Mouse (Mus musculus) liver, embryonic 14.5 days (tissue): Measurements from ENCODE around the gene Rorc. TPM values are rescaled to one million over a fixed set of nuclear protein-coding genes. Genes with fewer than 3 reads are reported as not detected.

Source experiments
- ATAC-seq: fragments of 200-750 bp; cut with Nextera tagmentation; 2 replicates; pipeline ENCODE4 v1.8.0; 2017; ENCODE audit warnings: moderate number of reproducible peaks, mild to moderate bottlenecking, moderate library complexity; ENCODE audit not compliant: insufficient read depth
- DNase-seq, 3 experiments: peaks; one replicate each; pipeline ENCODE4 v3.0.0-alpha.2; 2012 to 2013; ENCODE audit warnings: low read depth in 3 of 3, low spot score in 3 of 3
- H3K27ac ChIP-seq: fragments of 300-500 bp; sonication (generic); 2 replicates; pipeline ENCODE4 v1.5.1; 2014; ENCODE audit warnings: moderate library complexity, mild to moderate bottlenecking, control low read depth, inconsistent platforms
- H3K27me3 ChIP-seq: fragments of 300-500 bp; sonication (generic); 2 replicates; pipeline ENCODE4 v1.6.1; 2014; ENCODE audit warnings: mild to moderate bottlenecking, low read length, moderate library complexity; ENCODE audit not compliant: control insufficient read depth, insufficient read depth
- H3K36me3 ChIP-seq: fragments of 300-500 bp; sonication (generic); replicated peaks from 2 replicates; pipeline ENCODE4 v1.6.1; 2014; ENCODE audit warnings: low read depth; ENCODE audit not compliant: control insufficient read depth, insufficient read depth
- H3K4me1 ChIP-seq, 2 experiments: fragments of 200-500 bp in 1 of 2; fragments of 300-500 bp in 1 of 2; sonication (generic) in 1 of 2; replicated peaks; 2 replicates each; pipeline ENCODE4 v1.6.1; 2012 to 2014; ENCODE audit warnings: antibody characterized with exemption in 1 of 2, inconsistent platforms in 1 of 2, low read length in 1 of 2; ENCODE audit not compliant: control insufficient read depth in 2 of 2, insufficient read depth in 2 of 2
- H3K4me2 ChIP-seq: fragments of 300-500 bp; sonication (generic); 2 replicates; pipeline ENCODE4 v1.6.1; 2014; ENCODE audit warnings: low read depth, mild to moderate bottlenecking, control low read depth, moderate library complexity
- H3K4me3 ChIP-seq, 2 experiments: fragments of 200-500 bp in 1 of 2; fragments of 300-500 bp in 1 of 2; sonication (generic) in 1 of 2; 2 replicates each; pipeline ENCODE4 v1.5.1; 2012 to 2014; ENCODE audit warnings: low read depth in 2 of 2, low read length in 2 of 2, mild to moderate bottlenecking in 2 of 2, control low read depth in 1 of 2, inconsistent platforms in 1 of 2, moderate library complexity in 1 of 2; ENCODE audit not compliant: insufficient read depth in 1 of 2
- H3K9ac ChIP-seq: fragments of 300-500 bp; sonication (generic); replicated peaks from 2 replicates; pipeline ENCODE4 v1.6.1; 2014; ENCODE audit warnings: mild to moderate bottlenecking, control low read depth, moderate library complexity
- H3K9me3 ChIP-seq: fragments of 300-500 bp; sonication (generic); 2 replicates; pipeline ENCODE4 v1.6.1; 2016; ENCODE audit warnings: low read length, mixed read lengths; ENCODE audit not compliant: control insufficient read depth
- CTCF ChIP-seq: IDR thresholded peaks from 2 replicates; pipeline ENCODE4 v1.5.1; 2016; ENCODE audit warnings: antibody characterized with exemption, low read depth, control low read depth
- EP300 ChIP-seq: IDR thresholded peaks from 2 replicates; pipeline ENCODE4 v1.6.1; 2016; ENCODE audit warnings: antibody characterized with exemption, low read depth
- WGBS: fragments of 180-500 bp; shearing (Covaris S2); extraction: QIAGEN DNeasy Blood & Tissue Kit; methylation state at CpG from one replicate; pipeline ENCODE4 v1.1.7; 2014; ENCODE audit not compliant: insufficient replicate concordance; 5-methylcytosine and 5-hydroxymethylcytosine counted together
- polyA plus RNA-seq, 2 experiments: library from polyadenylated mRNA; depleted of rRNA in 1 of 2; stranded (reverse) in 1 of 2; unstranded in 1 of 2; fragments of >200 nt; fragmentation: Nextera tagmentation in 1 of 2; extraction: Ambion mirVana in 1 of 2; gene quantifications; 2 replicates each; pipeline versions ENCODE4 v1.2.1 to v1.2.3; 2012 to 2014

Gene Rorc
- polyA plus RNA-seq (2012; rRNA removed): 0.75 and 0.78 TPM in 2 replicates
- polyA plus RNA-seq (2014; fragmentation: Nextera tagmentation; extraction: Ambion mirVana): 0.77 and 0.88 TPM in 2 replicates

GRCm38 (mm10) chr3:94372641-94373040 lies at the start of gene Rorc:
TSS of gene Rorc (plus strand) at chr3:94372794.
- Histone ChIP-seq H3K9ac (no peak within 1 kb of the TSS), H3K4me2 (0 out of 2 replicates have a peak within 1 kb of the TSS, but pooled peaks have one; percentile 8), H3K27ac (no peak within 1 kb of the TSS), H3K4me1 (no peaks in the 10 kb centered on the region; a peak in 1 of 4 replicates), H3K4me3 (no peak within 1 kb of the TSS), H3K36me3 (no peaks in the 10 kb centered on the region), H3K27me3 (no peaks in the 10 kb centered on the region), H3K9me3 (no peaks in the 10 kb centered on the region)
- no peak for DNase-seq
- WGBS: 26% methylated on average over 5 of the region's 5 CpGs
- TF ChIP-seq EP300 (no peak), CTCF (no peak)
- no peak for ATAC-seq

- TF ChIP-seq EP300 (no peak), CTCF (peak; percentile 36)
- DNase-seq (no peak), ATAC-seq (no peak)
- Histone ChIP-seq H3K4me1 (no peaks in the 10 kb centered on the region), H3K9me3 (no peaks in the 10 kb centered on the region), H3K4me3 (no peak overlapping the region), H3K4me2 (no peak overlapping the region), H3K27me3 (no peaks in the 10 kb centered on the region), H3K27ac (no peak overlapping the region), H3K36me3 (no peaks in the 10 kb centered on the region), H3K9ac (no peak overlapping the region)
- WGBS: 63% methylated on average over 3 of the region's 3 CpGs
These were observed 43.9 kb upstream of the Rorc start for GRCm38 (mm10) chr3:94328681-94329080.

GRCm38 (mm10) chr3:94334442-94334841 lies 38.2 kb upstream of the Rorc start:
- WGBS: 64% methylated on average over 4 of the region's 4 CpGs
- H3K36me3 ChIP-seq: no peaks in the 10 kb centered on the region
- TF ChIP-seq CTCF: no peak
- TF ChIP-seq EP300: no peak
- H3K27ac ChIP-seq: no peak overlapping the region
- DNase-seq (no peak), ATAC-seq (no peak)
- H3K4me1 ChIP-seq: no peaks in the 10 kb centered on the region
- no peak overlapping the region for H3K4me2 ChIP-seq
- H3K4me3 ChIP-seq: no peak overlapping the region
- H3K9ac ChIP-seq: no peak overlapping the region
- no peaks in the 10 kb centered on the region for H3K27me3 ChIP-seq
- H3K9me3 ChIP-seq: no peaks in the 10 kb centered on the region

- H3K4me3 ChIP-seq: no peak overlapping the region
- ATAC-seq (no peak), DNase-seq (no peak)
- H3K4me1 ChIP-seq: no peaks in the 10 kb centered on the region
- H3K36me3 ChIP-seq: no peaks in the 10 kb centered on the region
- H3K9ac ChIP-seq: no peak overlapping the region
- TF ChIP-seq CTCF (no peak), EP300 (no peak)
- WGBS: 44% methylated on average over 3 of the region's 3 CpGs
- no peak overlapping the region for H3K27ac ChIP-seq
- no peaks in the 10 kb centered on the region for H3K9me3 ChIP-seq
- H3K4me2 ChIP-seq: no peak overlapping the region
- H3K27me3 ChIP-seq: no peaks in the 10 kb centered on the region
These were observed 34.1 kb upstream of the Rorc start for GRCm38 (mm10) chr3:94338522-94338921.

GRCm38 (mm10) chr3:94341959-94342422 lies 30.6 kb upstream of the Rorc start, which contains the start of gene Them5:
TSS of gene Them5 (plus strand) at chr3:94342099.
- Histone ChIP-seq H3K4me1 (no peaks in the 10 kb centered on the region), H3K9me3 (no peaks in the 10 kb centered on the region), H3K4me2 (no peak within 1 kb of the TSS), H3K27ac (no peak within 1 kb of the TSS), H3K36me3 (no peaks in the 10 kb centered on the region), H3K4me3 (no peak within 1 kb of the TSS), H3K27me3 (no peaks in the 10 kb centered on the region), H3K9ac (no peak within 1 kb of the TSS)
- ATAC-seq: no peak
- DNase-seq: no peak
- TF ChIP-seq CTCF: no peak
- 30% methylated on average over 3 of the region's 3 CpGs for WGBS
